Mouse (Mus musculus) brain, embryonic 14.5 days (tissue): Measurements from ENCODE around the gene B4galnt1.

Source experiments
- CTCF ChIP-seq: fragments of 200-500 bp; IDR thresholded peaks from 2 replicates; pipeline ENCODE4 v1.5.1; 2012; ENCODE audit warnings: inconsistent platforms, mild to moderate bottlenecking, moderate library complexity, borderline replicate concordance; ENCODE audit not compliant: insufficient read depth, insufficient read length; ENCODE audit errors: extremely low read depth
- POLR2A ChIP-seq: fragments of 200-500 bp; IDR thresholded peaks from 2 replicates; pipeline ENCODE4 v1.6.1; 2012; ENCODE audit warnings: mild to moderate bottlenecking, inconsistent platforms, borderline replicate concordance; ENCODE audit not compliant: poor library complexity, insufficient read depth, insufficient read length, severe bottlenecking; ENCODE audit errors: extremely low read depth

GRCm38 (mm10) chr10:127121066-127121477 is 44.0 kb upstream of the B4galnt1 start, which contains the start of gene Os9:
- TF ChIP-seq CTCF (no peak), POLR2A (peak; percentile 51; the same call in 1 of the 2 replicates)
